Mouse (Mus musculus) E14TG2a.4 (cell line): ENCODE measurements around the gene Lhfpl3.

Experiments
- CTCF ChIP-seq: conservative IDR thresholded peaks from 2 replicates; pipeline ENCODE4 v1.5.1; 2014; ENCODE audit warnings: low read length
- NANOG ChIP-seq: IDR thresholded peaks from 2 replicates; pipeline ENCODE4 v1.6.1; 2014; ENCODE audit warnings: borderline replicate concordance, low read length, mixed read lengths

- no peak for TF ChIP-seq NANOG
- TF ChIP-seq CTCF: no peak
Observed at GRCm38 (mm10) chr5:23126851-23127250, 381.0 kb downstream of the Lhfpl3 start.
